Mouse (Mus musculus) embryonic stem cell, embryonic (primary cell): ENCODE results near the gene Gdf1.

Source experiments
- CTCF ChIA-PET, 4 experiments: fragments of 300-600 bp in 2 of 4; fragments of 350-600 bp in 2 of 4; sonication (Branson Sonifier 250); formaldehyde crosslinking; loops; one replicate each; lab custom pipeline; 2022; ENCODE audit warnings: inconsistent platforms in 2 of 4; lab: Charles Lee
- POLR2A ChIA-PET, 4 experiments: fragments of 300-600 bp in 2 of 4; fragments of 350-600 bp in 2 of 4; sonication (Branson Sonifier 250); formaldehyde crosslinking; loops; one replicate each; lab custom pipeline; 2022; ENCODE audit warnings: antibody characterized with exemption in 4 of 4, inconsistent platforms in 1 of 4; lab: Charles Lee

Gene Gdf1

GRCm38 (mm10) chr8:70329124-70329834 lies at the start of gene Gdf1:
TSS of gene Gdf1 (plus strand) at chr8:70329817.
- POLR2A ChIA-PET: interaction anchor here in 3 of 4 experiments (0.5 to 3.9 kb wide), 14 partner anchors 9 to 328 kb away, joined by 3 to 18 read pairs (median 4); partner anchors contain the start of genes Cope (in 1 of the 3) and Ddx49 (in 1 of the 3)
- CTCF ChIA-PET: interaction anchor here in 3 of 4 experiments (0.6 to 2.4 kb wide), 9 partner anchors 9 to 98 kb away, joined by 3 to 6 read pairs (median 3); partner anchors contain the start of gene Upf1 (in 1 of the 3)

DNA sequence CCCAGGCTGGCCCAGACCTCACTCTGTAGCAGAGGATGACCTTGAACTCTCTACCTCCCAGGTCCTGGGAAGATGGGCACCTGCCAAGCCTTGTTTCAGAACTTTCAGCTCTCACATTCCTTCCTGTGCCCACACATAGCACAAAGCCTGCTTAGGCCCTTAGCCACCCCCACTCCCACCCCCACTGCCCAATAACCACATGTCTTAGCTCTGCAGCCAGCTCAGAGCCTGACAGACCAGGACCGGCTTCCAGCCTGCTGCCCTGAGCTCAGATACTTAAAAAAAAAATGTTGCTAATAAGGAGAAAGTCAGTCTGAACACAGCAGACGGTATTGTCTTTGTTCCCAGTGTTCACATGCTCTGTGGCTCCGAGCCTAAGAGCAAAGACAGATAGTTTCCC lies 48.6 kb upstream of the Gdf1 start:
- POLR2A ChIA-PET: interaction anchor here in 3 of 4 experiments (0.5 to 14.3 kb wide), 14 partner anchors 8 to 1219 kb away, joined by 3 to 118 read pairs (median 3); partner anchors contain the start of genes Ell (in 1 of the 3) and Slc25a42 (in 1 of the 3)
- CTCF ChIA-PET: interaction anchor here in 3 of 4 experiments (0.6 to 3.0 kb wide), 5 partner anchors 11 to 396 kb away, joined by 3 to 12 read pairs (median 4); no protein-coding TSS in a partner anchor

DNA sequence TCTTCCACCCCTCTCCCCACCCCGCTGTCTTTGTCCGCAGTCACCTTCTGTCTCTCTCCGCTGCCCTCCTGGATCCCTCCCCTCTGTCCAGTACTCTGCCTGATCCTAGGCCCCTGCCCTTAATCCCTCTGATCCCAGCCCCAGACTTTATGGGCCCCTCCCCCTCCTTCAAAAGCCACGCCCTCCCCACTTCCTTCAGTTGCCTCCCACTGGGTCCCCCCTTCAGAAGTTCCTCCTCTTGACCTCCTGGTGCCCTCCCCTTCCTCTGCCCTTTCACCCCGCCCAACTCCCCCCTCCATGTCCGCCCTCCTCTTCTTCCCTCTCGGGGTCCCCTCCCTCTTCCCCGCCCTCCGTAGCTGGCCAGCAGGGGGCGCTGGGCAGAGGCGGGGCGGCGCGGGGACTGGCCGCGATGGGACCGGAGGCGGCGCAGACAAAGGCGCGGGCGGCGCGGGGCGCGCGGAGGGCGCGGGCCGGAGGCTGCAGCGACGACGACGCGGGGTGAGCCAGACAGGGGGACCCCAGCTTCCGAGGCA lies 46.9 kb upstream of the Gdf1 start, which contains the start of gene Homer3:
Gene Homer3, plus strand, starts transcription at position 225 of the 533 bp plus-strand sequence.
- ChIA-PET POLR2A (interaction anchor here (0.6 to 14.3 kb wide), 41 partner anchors 9 to 619 kb away, joined by 3 to 118 read pairs (median 4); partner anchors contain the start of genes Slc25a42 (in 2 of the 4), Upf1 (in 2 of the 4), Rex1bd (in 1 of the 4) and Tm6sf2 (in 1 of the 4)), CTCF (interaction anchor here (0.6 to 3.0 kb wide), 29 partner anchors 9 to 1049 kb away, joined by 3 to 15 read pairs (median 4); partner anchors contain the start of genes Cers1 (in 1 of the 4), Comp (in 1 of the 4), Cope (in 1 of the 4) and Ddx49 (in 1 of the 4))

GRCm38 (mm10) chr8:70283136-70284077 lies 46.2 kb upstream of the Gdf1 start:
- CTCF ChIA-PET: interaction anchor here (0.6 to 3.0 kb wide), 39 partner anchors 9 to 1451 kb away, joined by 3 to 15 read pairs (median 4); partner anchors contain the start of genes Slc25a42 (in 2 of the 4), Cers1 (in 1 of the 4), Comp (in 1 of the 4) and Cope (in 1 of the 4)
- POLR2A ChIA-PET: interaction anchor here (0.6 to 14.3 kb wide), 47 partner anchors 10 to 619 kb away, joined by 3 to 118 read pairs (median 4); partner anchors contain the start of genes Slc25a42 (in 2 of the 4), Upf1 (in 2 of the 4), Rex1bd (in 1 of the 4) and Tm6sf2 (in 1 of the 4)

GRCm38 (mm10) chr8:70284421-70284820 lies 45.2 kb upstream of the Gdf1 start:
- CTCF ChIA-PET: interaction anchor here in 1 of 4 experiments (0.6 to 2.3 kb wide), 4 partner anchors 13 to 47 kb away, joined by 3 to 15 read pairs (median 6); no protein-coding TSS in a partner anchor

DNA sequence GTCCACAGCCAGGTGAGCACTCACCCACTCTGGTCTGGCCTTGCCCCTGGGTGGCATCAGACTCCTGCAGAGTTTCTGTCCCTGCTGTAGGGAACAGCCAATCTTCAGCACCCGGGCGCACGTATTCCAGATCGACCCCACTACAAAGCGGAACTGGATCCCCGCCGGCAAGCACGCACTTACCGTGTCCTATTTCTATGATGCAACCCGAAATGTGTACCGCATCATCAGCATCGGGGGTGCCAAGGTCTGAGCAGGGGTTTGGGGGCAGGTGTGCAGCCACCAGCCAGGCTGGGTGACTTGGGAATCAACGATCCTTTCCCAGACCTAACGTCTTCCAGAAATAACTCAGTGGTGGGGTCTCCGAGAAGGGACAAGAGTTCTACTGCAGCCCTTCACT lies 44.3 kb upstream of the Gdf1 start:
- POLR2A ChIA-PET: interaction anchor here in 3 of 4 experiments (0.6 to 14.3 kb wide), 6 partner anchors 8 to 235 kb away, joined by 3 to 118 read pairs (median 5); no protein-coding TSS in a partner anchor
- CTCF ChIA-PET: interaction anchor here in 2 of 4 experiments (1.1 to 1.4 kb wide), 3 partner anchors 16 to 32 kb away, joined by 3 to 4 read pairs (median 4); no protein-coding TSS in a partner anchor

More at GRCm38 (mm10) chr8:70284421-70284820, 45.2 kb upstream of the Gdf1 start:
- POLR2A ChIA-PET: interaction anchor here in 3 of 4 experiments (0.6 to 14.3 kb wide), 10 partner anchors 9 to 182 kb away, joined by 3 to 118 read pairs (median 8); partner anchors contain the start of gene Slc25a42 (in 1 of the 3)

DNA sequence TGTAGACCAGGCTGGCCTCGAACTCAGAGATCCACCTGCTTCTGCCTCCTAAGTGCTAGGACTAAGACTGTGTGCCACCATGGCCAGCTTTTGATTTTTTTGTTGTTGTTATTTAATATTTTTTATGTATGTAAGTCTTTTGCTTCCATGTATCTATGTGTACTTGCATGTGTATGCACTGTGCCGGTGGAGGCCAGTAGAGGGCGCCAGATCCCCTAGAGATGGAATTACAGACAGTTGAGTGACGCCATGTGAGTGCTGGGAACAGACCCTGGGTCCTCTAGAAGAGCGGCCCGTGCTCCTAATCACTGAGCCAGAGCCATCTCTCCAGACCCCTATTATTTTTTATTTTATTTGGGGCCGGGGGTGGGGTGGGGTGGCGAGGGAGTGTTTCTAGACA lies 42.9 kb upstream of the Gdf1 start:
- POLR2A ChIA-PET: interaction anchor here in 3 of 4 experiments (0.5 to 14.3 kb wide), 10 partner anchors 8 to 224 kb away, joined by 3 to 118 read pairs (median 4); partner anchors contain the start of genes Cope (in 1 of the 3), Ddx49 (in 1 of the 3) and Uba52 (in 1 of the 3)
- CTCF ChIA-PET: interaction anchor here (0.5 to 1.4 kb wide), 10 partner anchors 17 to 462 kb away, joined by 3 to 4 read pairs (median 3); no protein-coding TSS in a partner anchor

DNA sequence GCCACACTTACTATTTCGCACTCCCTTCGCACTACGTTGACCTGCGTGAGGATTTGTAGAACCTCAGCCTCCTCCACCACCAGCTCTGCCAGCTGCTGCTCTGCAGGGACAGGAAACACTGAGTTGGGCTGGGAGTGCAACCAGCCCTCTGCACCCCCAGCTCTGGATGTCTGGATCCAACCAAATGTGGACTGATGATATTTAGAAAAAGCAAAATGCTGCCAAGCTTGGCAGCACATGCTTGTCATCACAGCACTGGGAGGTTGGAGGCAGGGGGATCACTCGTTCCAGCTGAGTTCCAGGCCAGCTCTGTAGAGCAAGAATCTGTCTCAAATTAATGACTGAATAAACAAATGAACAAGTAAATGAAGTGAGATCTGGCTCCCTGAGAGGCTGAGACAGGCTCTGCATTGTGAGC lies 35.6 kb upstream of the Gdf1 start:
- POLR2A ChIA-PET: interaction anchor here (0.6 to 6.4 kb wide), 32 partner anchors 8 to 245 kb away, joined by 3 to 41 read pairs (median 5); partner anchors contain the start of genes Homer3 (in 3 of the 4), Cope (in 2 of the 4), Ddx49 (in 2 of the 4) and Tm6sf2 (in 2 of the 4)
- CTCF ChIA-PET: interaction anchor here in 3 of 4 experiments (0.6 to 1.5 kb wide), 7 partner anchors 16 to 50 kb away, joined by 3 to 7 read pairs (median 4); no protein-coding TSS in a partner anchor

GRCm38 (mm10) chr8:70300881-70301280 lies 28.7 kb upstream of the Gdf1 start:
- ChIA-PET POLR2A (interaction anchor here in 2 of 4 experiments (0.8 to 1.7 kb wide), 4 partner anchors 9 to 88 kb away, joined by 3 to 7 read pairs (median 3); partner anchors contain the start of gene Slc25a42 (in 1 of the 2)), CTCF (interaction anchor here in 3 of 4 experiments (0.7 to 1.0 kb wide), 3 partner anchors 9 to 60 kb away, joined by 3 to 5 read pairs (median 3); no protein-coding TSS in a partner anchor)

DNA sequence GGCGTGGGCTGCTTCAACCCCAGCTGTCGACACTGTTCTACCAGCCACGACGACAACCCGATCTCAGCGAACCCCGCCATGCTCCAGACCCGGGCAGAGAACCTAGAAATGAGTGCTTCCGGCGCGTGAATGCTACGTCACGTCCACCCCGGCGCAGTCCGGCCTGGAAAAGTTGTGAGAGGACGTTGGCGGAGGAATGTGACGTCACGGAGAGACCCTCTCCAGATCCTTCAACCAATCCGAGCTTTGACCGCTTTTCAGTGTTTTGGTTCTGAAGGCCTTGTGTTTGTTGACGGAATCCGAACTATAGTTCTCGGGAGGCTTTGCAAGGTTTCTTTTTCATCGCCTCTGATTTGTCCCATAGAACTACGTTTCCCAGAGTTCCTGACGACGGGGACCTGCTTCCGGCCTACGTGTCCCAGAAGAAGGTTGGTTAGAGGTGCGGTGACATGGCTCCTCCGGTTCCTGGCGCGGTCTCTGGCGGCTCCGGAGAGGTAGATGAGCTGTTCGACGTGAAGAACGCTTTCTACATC lies 27.2 kb upstream of the Gdf1 start, which contains the start of the genes Ddx49 and Cope:
Gene Ddx49, minus strand, starts transcription at position 132 of the 533 bp plus-strand sequence.
Gene Cope, plus strand, starts transcription at position 161 of the 533 bp plus-strand sequence.
- ChIA-PET CTCF (interaction anchor here in 1 of 4 experiments (1.1 kb wide), 1 partner anchor 20 kb away, joined by 3 read pairs; the partner anchor contains the start of gene Homer3), POLR2A (interaction anchor here (0.9 to 4.0 kb wide), 21 partner anchors 9 to 203 kb away, joined by 3 to 35 read pairs (median 4); partner anchors contain the start of genes Armc6 (in 1 of the 4), Gdf1 (in 1 of the 4), Homer3 (in 1 of the 4) and Sugp2 (in 1 of the 4))

DNA sequence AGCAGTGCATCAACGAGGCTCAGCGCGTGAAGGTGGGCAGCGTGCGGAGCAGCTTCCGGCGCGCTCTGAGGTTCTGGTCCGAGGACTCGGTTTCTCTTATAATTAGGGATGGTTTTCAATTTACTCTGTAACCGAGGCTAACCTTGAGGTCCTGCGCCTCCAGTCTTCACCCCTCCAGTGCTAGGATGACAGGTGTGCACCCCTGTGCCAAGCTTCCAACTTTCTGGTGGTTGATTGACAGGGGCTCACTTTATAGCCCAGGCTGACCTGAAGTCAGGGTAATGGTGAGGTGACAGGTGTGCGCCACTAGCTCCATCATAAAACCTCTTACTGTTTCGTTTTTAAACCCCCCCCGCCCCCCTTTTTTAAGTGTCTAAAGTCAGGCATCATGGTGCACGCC lies 26.7 kb upstream of the Gdf1 start:
- ChIA-PET CTCF (interaction anchor here in 1 of 4 experiments (1.1 kb wide), 1 partner anchor 20 kb away, joined by 3 read pairs; the partner anchor contains the start of gene Homer3), POLR2A (interaction anchor here (0.8 to 4.0 kb wide), 22 partner anchors 8 to 203 kb away, joined by 3 to 35 read pairs (median 4); partner anchors contain the start of genes Armc6 (in 1 of the 4), Gdf1 (in 1 of the 4), Homer3 (in 1 of the 4) and Sugp2 (in 1 of the 4))

- ChIA-PET CTCF (interaction anchor here (0.7 to 2.3 kb wide), 17 partner anchors 9 to 280 kb away, joined by 3 to 10 read pairs (median 4); partner anchors contain the start of gene Homer3 (in 1 of the 4)), POLR2A (interaction anchor here in 3 of 4 experiments (0.6 to 2.5 kb wide), 12 partner anchors 8 to 197 kb away, joined by 3 to 6 read pairs (median 4); partner anchors contain the start of genes Borcs8 (in 1 of the 3), Homer3 (in 1 of the 3), Mef2b (in 1 of the 3) and Rex1bd (in 1 of the 3))
Measured at GRCm38 (mm10) chr8:70309311-70309710, 20.3 kb upstream of the Gdf1 start.

- POLR2A ChIA-PET: interaction anchor here in 2 of 4 experiments (1.1 to 1.6 kb wide), 5 partner anchors 8 to 21 kb away, joined by 3 to 6 read pairs (median 3); partner anchors contain the start of gene Gdf1 (in 1 of the 2)
- CTCF ChIA-PET: interaction anchor here in 1 of 4 experiments (0.6 kb wide), 1 partner anchor 72 kb away, joined by 3 read pairs; no protein-coding TSS in a partner anchor
Measured at GRCm38 (mm10) chr8:70313399-70313798, 16.2 kb upstream of the Gdf1 start.
